In genomic region chr6:91590806-91591571, GRCm38 (mm10) we compare ENCODE assay signal across 9 mouse cellular contexts.
A peak's percentile ranks its signal among the peaks of the same experiment; 100 is the strongest.
DNase-seq lines count a peak whose midpoint lies in the region; ATAC-seq and TF ChIP-seq lines count a peak whose summit lies in the region.
"Had no signal": no experiment of that assay in that cellular context is flagged by ENCODE, and none has a peak within 500 bp of the region (broad histone marks: within the 10 kb centered on the region; RNA-seq: fewer than 3 reads in every experiment).

No protein-coding gene starts in this region.

- H3K27me3 ChIP-seq in liver, adult 2 months (ENCODE audit: control insufficient read depth, insufficient read depth, low read length): no peaks in the 10 kb centered on the region
- 0 out of 2 replicates have a peak, but pooled peaks cover 6% of the 10 kb centered on the region for H3K27me3 ChIP-seq in liver, embryonic 12.5 days (replicated peaks)
- H3K27me3 ChIP-seq in kidney, embryonic 15.5 days: no peaks in the 10 kb centered on the region
- no peaks in the 10 kb centered on the region for H3K27me3 ChIP-seq in midbrain, embryonic 16.5 days (ENCODE audit: control insufficient read depth, insufficient read depth, low read depth, low read length)

- H3K36me3 ChIP-seq in liver, adult 2 months (ENCODE audit: control insufficient read depth, insufficient read depth, low read length): no peaks in the 10 kb centered on the region
- no peaks in the 10 kb centered on the region for H3K36me3 ChIP-seq in liver, embryonic 12.5 days
- no peaks in the 10 kb centered on the region for H3K36me3 ChIP-seq in kidney, embryonic 15.5 days
- H3K36me3 ChIP-seq in midbrain, embryonic 16.5 days (ENCODE audit: control insufficient read depth, insufficient read depth, low read length): no peaks in the 10 kb centered on the region

- ATAC-seq in liver, embryonic 12.5 days: no peak
- peak; percentile 30; the same call in 1 of the 2 replicates for ATAC-seq in kidney, embryonic 15.5 days (replicated peaks; ENCODE audit: low FRiP score)
- ATAC-seq in midbrain, embryonic 16.5 days: peak; percentile 54; the same call in 1 of the 2 replicates

- no peak for TF ChIP-seq POLR2A in liver, adult 2 months (IDR thresholded peaks at IDR 0.05; ENCODE audit: extremely low read depth, insufficient read depth, low read length)

- WGBS in liver, adult 2 months: 48% methylated on average over 8 of the region's 8 CpGs
- 43% methylated on average over 8 of the region's 8 CpGs for WGBS in liver, embryonic 12.5 days (ENCODE audit: insufficient replicate concordance)
- WGBS in kidney, embryonic 15.5 days: 31% methylated on average over 8 of the region's 8 CpGs
- 48% methylated on average over 8 of the region's 8 CpGs for whole genome bisulfite sequencing in midbrain, embryonic 16.5 days

- H3K4me1 ChIP-seq in liver, adult 2 months (ENCODE audit: control insufficient read depth, insufficient read depth, low read length): peaks cover 8% of the 10 kb centered on the region
- H3K4me1 ChIP-seq in liver, embryonic 12.5 days: no peaks in the 10 kb centered on the region
- H3K4me1 ChIP-seq in kidney, embryonic 15.5 days: peaks cover 21% of the 10 kb centered on the region
- H3K4me1 ChIP-seq in midbrain, embryonic 16.5 days (ENCODE audit: control insufficient read depth, insufficient read depth, low read length): no peaks in the 10 kb centered on the region

- peak; percentile 44 for DNase-seq in liver, adult 2 months (ENCODE audit: extremely low read depth, low read depth, low spot score)
- DNase-seq in gastrocnemius, adult 2 months: peak; percentile 87
- no peak for DNase-seq in spleen, adult 18-20 months
- no peak for DNase-seq in layer of hippocampus, adult 8-10 months (ENCODE audit: low spot score in 2 of 2)
- no peak for DNase-seq in ovary, postnatal 10 days (ENCODE audit: low spot score)

- H3K9ac ChIP-seq in liver, adult 2 months (ENCODE audit: low read depth, low read length): no peak overlapping the region; the same call in 1 of the 2 replicates
- no peak overlapping the region for H3K9ac ChIP-seq in liver, embryonic 12.5 days
- no peak overlapping the region for H3K9ac ChIP-seq in kidney, embryonic 15.5 days
- H3K9ac ChIP-seq in midbrain, embryonic 16.5 days (ENCODE audit: low read depth, low read length): no peak overlapping the region

- H3K4me2 ChIP-seq in liver, embryonic 12.5 days: no peak overlapping the region
- H3K4me2 ChIP-seq in kidney, embryonic 15.5 days: no peak overlapping the region
- H3K4me2 ChIP-seq in midbrain, embryonic 16.5 days (ENCODE audit: low read length): no peak overlapping the region

- intact Hi-C loops in gastrocnemius, adult 2 months (cut with DNase I): loop anchor here (5.0 kb wide), 1 partner anchor 91 kb away; the partner anchor contains the start of gene Slc6a6

- no peak overlapping the region for H3K27ac ChIP-seq in liver, adult 2 months (replicated peaks; ENCODE audit: insufficient read depth, low read depth, low read length)
- H3K27ac ChIP-seq in liver, embryonic 12.5 days: no peak overlapping the region
- H3K27ac ChIP-seq in gastrocnemius, adult 2 months: peak overlapping the region; percentile 87
- peak overlapping the region; percentile 48; the same call in 1 of the 2 replicates for H3K27ac ChIP-seq in kidney, embryonic 15.5 days
- no peak overlapping the region for H3K27ac ChIP-seq in midbrain, embryonic 16.5 days (ENCODE audit: low read length)

- no peak for TF ChIP-seq CTCF in liver, adult 2 months (IDR thresholded peaks at IDR 0.05; ENCODE audit: low read depth, low read length)
- no peak for TF ChIP-seq CTCF in gastrocnemius, adult 2 months (IDR thresholded peaks at IDR 0.05)

- no peak overlapping the region for H3K4me3 ChIP-seq in liver, adult 2 months (ENCODE audit: insufficient read depth, low read depth, low read length)
- H3K4me3 ChIP-seq in liver, embryonic 12.5 days: no peak overlapping the region
- peak overlapping the region; percentile 46 for H3K4me3 ChIP-seq in gastrocnemius, adult 2 months
- H3K4me3 ChIP-seq in kidney, embryonic 15.5 days (replicated peaks): no peak overlapping the region
- H3K4me3 ChIP-seq in midbrain, embryonic 16.5 days (ENCODE audit: low read depth, low read length): no peak overlapping the region
- H3K4me3 ChIP-seq: megakaryocyte, embryonic 14.5 days had no signal

- H3K9me3 ChIP-seq in liver, embryonic 12.5 days (replicated peaks): no peaks in the 10 kb centered on the region
- no peaks in the 10 kb centered on the region for H3K9me3 ChIP-seq in kidney, embryonic 15.5 days (replicated peaks)
- H3K9me3 ChIP-seq in midbrain, embryonic 16.5 days (replicated peaks; ENCODE audit: control insufficient read depth, low read length, poor library complexity, severe bottlenecking): no peaks in the 10 kb centered on the region
- H3K9me3 ChIP-seq: megakaryocyte, embryonic 14.5 days had no signal

- H3K79me2 ChIP-seq in liver, adult 2 months (ENCODE audit: control insufficient read depth, insufficient read depth, low read length): no peaks in the 10 kb centered on the region

Comparison
In these comparisons a context has a peak if more than half of its experiments do, and no peak if none do; other contexts are left out.
1. DNase-seq: peak in liver, adult 2 months (single experiment) and gastrocnemius, adult 2 months (single experiment); none in spleen, adult 18-20 months (0 of 2), layer of hippocampus, adult 8-10 months (0 of 2) and ovary, postnatal 10 days (single experiment).
2. H3K27ac ChIP-seq: peak in gastrocnemius, adult 2 months (single experiment) and kidney, embryonic 15.5 days (single experiment); none in liver, adult 2 months (single experiment), liver, embryonic 12.5 days (single experiment) and midbrain, embryonic 16.5 days (single experiment).